In the genomic region with DNA sequence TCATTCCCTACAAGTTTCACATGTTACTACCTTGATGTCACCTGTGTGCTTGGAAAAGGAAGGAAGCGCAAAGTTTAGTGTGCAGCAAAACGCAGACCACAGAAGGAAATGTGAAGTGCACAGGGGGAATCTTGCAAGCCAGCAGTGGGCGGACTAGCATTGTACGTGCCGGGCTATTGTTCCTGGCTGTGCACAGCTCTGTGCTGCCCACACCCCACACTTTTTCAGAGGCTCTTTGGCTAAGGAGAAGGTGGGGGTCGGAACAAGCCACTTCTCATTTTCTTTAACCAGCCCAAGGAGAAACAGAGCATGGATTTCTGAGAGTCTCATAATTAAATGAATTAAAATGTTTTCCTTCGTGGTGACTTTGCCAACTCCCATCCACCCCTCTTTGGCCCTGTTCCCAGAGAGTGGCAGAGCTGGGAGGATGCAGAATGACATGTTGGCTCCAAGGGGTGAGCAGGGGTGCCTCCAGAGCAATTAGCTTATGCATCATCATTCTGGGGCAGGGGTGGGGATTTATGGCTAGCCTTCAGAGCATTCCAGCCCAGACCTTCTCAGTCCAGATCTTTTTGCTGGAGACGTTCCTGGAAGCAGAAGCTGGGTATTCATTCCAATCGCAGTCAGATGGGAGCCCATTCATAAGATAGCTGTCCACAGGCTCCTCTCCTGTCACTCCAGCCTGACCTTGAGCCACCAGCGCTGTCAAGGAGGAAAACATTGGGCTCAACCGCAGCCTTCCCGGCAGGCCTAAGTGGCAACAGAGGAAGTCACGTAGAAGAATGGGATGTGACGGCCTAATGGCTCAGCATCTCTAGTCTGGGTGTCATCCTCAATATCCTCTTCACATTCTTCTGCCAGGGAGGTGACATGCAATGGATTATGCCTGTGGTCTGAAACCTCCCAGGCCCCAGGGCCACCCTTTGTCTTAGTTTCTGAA, we compare ENCODE assay signal across 15 mouse cellular contexts.
A peak's percentile ranks its signal among the peaks of the same experiment; 100 is the strongest.
DNase-seq lines count a peak whose midpoint lies in the region; ATAC-seq and TF ChIP-seq lines count a peak whose summit lies in the region.
"Had no signal": no experiment of that assay in that cellular context is flagged by ENCODE, and none has a peak within 500 bp of the region (broad histone marks: within the 10 kb centered on the region; RNA-seq: fewer than 3 reads in every experiment).

No protein-coding gene starts in this region.

- no peak overlapping the region for H3K4me2 ChIP-seq in stomach, embryonic 16.5 days (ENCODE audit: low read depth, low read length)
- H3K4me2 ChIP-seq in stomach, postnatal 0 days (replicated peaks; ENCODE audit: low read depth) = no peak overlapping the region
- H3K4me2 ChIP-seq: liver, embryonic 12.5 days; neural tube, embryonic 12.5 days had no signal

- WGBS in stomach, embryonic 16.5 days = 59% methylated on average over 14 of the region's 14 CpGs
- 56% methylated on average over 14 of the region's 14 CpGs for WGBS in stomach, postnatal 0 days
- WGBS in kidney, adult 2 months = 54% methylated on average over 14 of the region's 14 CpGs

- H3K4me3 ChIP-seq in stomach, embryonic 16.5 days (replicated peaks; ENCODE audit: low read length) = no peak overlapping the region
- H3K4me3 ChIP-seq in stomach, postnatal 0 days (ENCODE audit: low read depth, low read length) = no peak overlapping the region
- H3K4me3 ChIP-seq in kidney, adult 2 months (ENCODE audit: insufficient read depth, low read depth, low read length) = no peak overlapping the region
- H3K4me3 ChIP-seq: liver, embryonic 12.5 days; neural tube, embryonic 12.5 days had no signal

- ATAC-seq in stomach, embryonic 16.5 days (ENCODE audit: insufficient read depth, low FRiP score) = peak; percentile 82; the same call in 1 of the 2 replicates
- no peak for ATAC-seq in stomach, postnatal 0 days (ENCODE audit: low FRiP score, low TSS enrichment)
- ATAC-seq: liver, embryonic 12.5 days had no signal

- H3K27ac ChIP-seq in stomach, embryonic 16.5 days (ENCODE audit: low read length) = 0 out of 2 replicates have a peak overlapping the region, but pooled peaks have one; percentile 34
- H3K27ac ChIP-seq in stomach, postnatal 0 days (replicated peaks) = no peak overlapping the region
- H3K27ac ChIP-seq in kidney, adult 2 months (ENCODE audit: insufficient read depth, low read depth, low read length) = no peak overlapping the region
- H3K27ac ChIP-seq: liver, embryonic 12.5 days; macrophage; neural tube, embryonic 12.5 days had no signal

- TF ChIP-seq POLR2A in kidney, adult 2 months (IDR thresholded peaks at IDR 0.05; ENCODE audit: low read depth, low read length) = no peak

- H3K4me1 ChIP-seq in stomach, embryonic 16.5 days (ENCODE audit: control insufficient read depth, insufficient read depth, low read length) = no peaks in the 10 kb centered on the region
- H3K4me1 ChIP-seq in stomach, postnatal 0 days (replicated peaks; ENCODE audit: control insufficient read depth, insufficient read depth) = no peaks in the 10 kb centered on the region
- no peaks in the 10 kb centered on the region for H3K4me1 ChIP-seq in kidney, adult 2 months (ENCODE audit: control insufficient read depth, insufficient read depth, low read length)
- H3K4me1 ChIP-seq: liver, embryonic 12.5 days; neural tube, embryonic 12.5 days had no signal

- peak; percentile 50 to 67 for DNase-seq in cerebellum, postnatal 14 days
- no peak for DNase-seq in cerebellum, postnatal 36 days
- DNase-seq in left cerebral cortex, postnatal 25 days (ENCODE audit: low spot score in 2 of 2) = peak; percentile 24 to 31
- DNase-seq in left cerebral cortex, adult 11 months (ENCODE audit: low spot score) = no peak
- DNase-seq in stomach, postnatal 0 days (ENCODE audit: low spot score) = no peak
- no peak for DNase-seq in kidney, adult 2 months
- no peak for DNase-seq in urinary bladder, postnatal 4 days (ENCODE audit: low spot score in 2 of 2)
- DNase-seq: adrenal gland, adult 2 months; kidney, adult 9 months; layer of hippocampus, postnatal 36 days; thymus, adult 18-20 months had no signal

- intact Hi-C loops in left cerebral cortex, postnatal 25 days (cut with DNase I) = no loop called here

- no peaks in the 10 kb centered on the region for H3K27me3 ChIP-seq in stomach, embryonic 16.5 days (ENCODE audit: control insufficient read depth, insufficient read depth, low read length)
- H3K27me3 ChIP-seq in stomach, postnatal 0 days (ENCODE audit: control insufficient read depth, insufficient read depth, low read length) = no peaks in the 10 kb centered on the region
- H3K27me3 ChIP-seq in kidney, adult 2 months (replicated peaks; ENCODE audit: control insufficient read depth, insufficient read depth, low read length) = no peaks in the 10 kb centered on the region
- H3K27me3 ChIP-seq: neural tube, embryonic 12.5 days had no signal

- no peak for TF ChIP-seq CTCF in stomach, postnatal 0 days (IDR thresholded peaks at IDR 0.05; ENCODE audit: low read depth)
- no peak for TF ChIP-seq CTCF in kidney, adult 2 months (conservative IDR thresholded peaks at IDR 0.05; ENCODE audit: insufficient read depth, insufficient read length, low read depth, low read length)

- no peak overlapping the region for H3K9ac ChIP-seq in stomach, embryonic 16.5 days (ENCODE audit: low read length)
- H3K9ac ChIP-seq in stomach, postnatal 0 days (ENCODE audit: low read length) = no peak overlapping the region
- H3K9ac ChIP-seq: liver, embryonic 12.5 days; neural tube, embryonic 12.5 days had no signal

- no peak for TF ChIP-seq EP300 in stomach, postnatal 0 days (optimal IDR thresholded peaks at IDR 0.05)

- no peaks in the 10 kb centered on the region for H3K36me3 ChIP-seq in stomach, embryonic 16.5 days (ENCODE audit: control insufficient read depth, insufficient read depth, low read length)
- no peaks in the 10 kb centered on the region for H3K36me3 ChIP-seq in stomach, postnatal 0 days (ENCODE audit: control insufficient read depth, insufficient read depth, low read length)
- H3K36me3 ChIP-seq in kidney, adult 2 months (ENCODE audit: control insufficient read depth, insufficient read depth, low read length) = no peaks in the 10 kb centered on the region
- H3K36me3 ChIP-seq: liver, embryonic 12.5 days; neural tube, embryonic 12.5 days had no signal

- no peaks in the 10 kb centered on the region for H3K9me3 ChIP-seq in stomach, embryonic 16.5 days (replicated peaks; ENCODE audit: control insufficient read depth, low read length)
- no peaks in the 10 kb centered on the region for H3K9me3 ChIP-seq in stomach, postnatal 0 days (ENCODE audit: control insufficient read depth, low read length)
- H3K9me3 ChIP-seq: liver, embryonic 12.5 days; neural tube, embryonic 12.5 days had no signal

Comparison
In these comparisons a context has a peak if more than half of its experiments do, and no peak if none do; other contexts are left out.
1. DNase-seq: peak in cerebellum, postnatal 14 days (2 of 2) and left cerebral cortex, postnatal 25 days (2 of 2); none in cerebellum, postnatal 36 days (0 of 2), left cerebral cortex, adult 11 months (single experiment), stomach, postnatal 0 days (single experiment), kidney, adult 2 months (single experiment) and urinary bladder, postnatal 4 days (0 of 2).